Mouse (Mus musculus) brown adipose tissue, adult 24 weeks (tissue): ENCODE results near the gene Catsperd. TPM values are rescaled to one million over a fixed set of nuclear protein-coding genes. Genes with fewer than 3 reads are reported as not detected.

ENCODE experiments used
- H3K27ac ChIP-seq: fragments of 200-500 bp; replicated peaks from 2 replicates; pipeline ENCODE4 v1.5.1; 2012; ENCODE audit warnings: low read depth, mild to moderate bottlenecking, low read length
- H3K4me1 ChIP-seq: fragments of 200-500 bp; 2 replicates; pipeline ENCODE4 v1.6.1; 2012; ENCODE audit warnings: low read length, mixed read lengths; ENCODE audit not compliant: control insufficient read depth, insufficient read depth, insufficient read length
- H3K4me3 ChIP-seq: fragments of 200-500 bp; 2 replicates; pipeline ENCODE4 v1.5.1; 2012; ENCODE audit warnings: low read depth, mild to moderate bottlenecking, low read length, moderate library complexity; ENCODE audit not compliant: insufficient read depth
- polyA plus RNA-seq: library from polyadenylated mRNA; stranded (reverse); fragments of >200 nt; gene quantifications from 2 replicates; pipeline ENCODE4 v1.2.4, GENCODE M21; 2012; ENCODE audit not compliant: missing spikeins, insufficient read depth, insufficient read length

Gene Catsperd
- polyA plus RNA-seq, 1 experiment, result not detected

GRCm38 (mm10) chr17:56706515-56706914, 78.6 kb downstream of the Catsperd start:
- no peaks in the 10 kb centered on the region for H3K4me1 ChIP-seq
- H3K4me3 ChIP-seq, result no peak overlapping the region
- H3K27ac ChIP-seq, result no peak overlapping the region

GRCm38 (mm10) chr17:56708692-56709091, 80.7 kb downstream of the Catsperd start:
- no peak overlapping the region for H3K27ac ChIP-seq
- H3K4me3 ChIP-seq, result no peak overlapping the region
- H3K4me1 ChIP-seq, result no peaks in the 10 kb centered on the region

- Histone ChIP-seq H3K4me3 (no peak overlapping the region), H3K27ac (no peak overlapping the region), H3K4me1 (no peaks in the 10 kb centered on the region)
These were observed 81.8 kb downstream of the Catsperd start for GRCm38 (mm10) chr17:56709708-56710107.

Other genes starting within 250 kb of the Catsperd start
- gene Ptprs, start 151.7 kb upstream of the Catsperd start, polyA plus RNA-seq, result 10.3 and 10.7 TPM in 2 replicates
- gene Znrf4, start 115.7 kb upstream of the Catsperd start, polyA plus RNA-seq, result not detected in 2 replicates
- not detected in 2 replicates for gene Gm20219, start 73.8 kb upstream of the Catsperd start, polyA plus RNA-seq
- gene Safb2, start 43.6 kb upstream of the Catsperd start, polyA plus RNA-seq, result 29.9 and 46.1 TPM in 2 replicates
- gene Safb, start 43.3 kb upstream of the Catsperd start, polyA plus RNA-seq, result 38.6 and 51.6 TPM in 2 replicates
- 707 and 715 TPM in 2 replicates for gene 2410015M20Rik, start 18.4 kb upstream of the Catsperd start, polyA plus RNA-seq
- gene Rpl36, start 14.7 kb upstream of the Catsperd start, polyA plus RNA-seq, result 638 and 747 TPM in 2 replicates
- gene Lonp1, start 1.3 kb upstream of the Catsperd start, polyA plus RNA-seq, result 105 and 121 TPM in 2 replicates
- gene Ranbp3, start 45.2 kb downstream of the Catsperd start, polyA plus RNA-seq, result 16.4 and 17.4 TPM in 2 replicates
- 597 and 872 TPM in 2 replicates for gene Ndufa11, start 89.6 kb downstream of the Catsperd start, polyA plus RNA-seq
- gene Vmac, start 89.9 kb downstream of the Catsperd start, polyA plus RNA-seq, result 9.9 and 13.8 TPM in 2 replicates
- gene Nrtn, start 129.4 kb downstream of the Catsperd start, polyA plus RNA-seq, result 5.1 and 7.5 TPM in 2 replicates
- gene Dus3l, start 136.6 kb downstream of the Catsperd start, polyA plus RNA-seq, result 4.6 and 13.1 TPM in 2 replicates
- gene Prr22, start 142.1 kb downstream of the Catsperd start, polyA plus RNA-seq, result not detected in 2 replicates
- 2.5 and 3.0 TPM in 2 replicates for gene Rfx2, start 202.9 kb downstream of the Catsperd start, polyA plus RNA-seq
- not detected in 2 replicates for gene Acsbg2, start 246.3 kb downstream of the Catsperd start, polyA plus RNA-seq
- not detected in 2 replicates for gene 1700061G19Rik, start 247.3 kb downstream of the Catsperd start, polyA plus RNA-seq